Mouse (Mus musculus) stomach, postnatal 0 days (tissue): ENCODE results near the gene Dlg4.

Source experiments
- CTCF ChIP-seq: IDR thresholded peaks from 2 replicates; pipeline ENCODE4 v1.5.1; 2016; ENCODE audit warnings: antibody characterized with exemption, low read depth, mild to moderate bottlenecking, moderate library complexity
- EP300 ChIP-seq: optimal IDR thresholded peaks from 2 replicates; pipeline ENCODE3; 2016; ENCODE audit warnings: antibody characterized with exemption

GRCm38 (mm10) chr11:70014880-70015558 is 1.7 kb upstream of the Dlg4 start, which contains the start of gene Acadvl:
- TF ChIP-seq CTCF (peak; percentile 61), EP300 (no peak)
